Mouse (Mus musculus): ENCODE data around the gene Pdyn. TPM values are rescaled to one million over a fixed set of nuclear protein-coding genes. Genes with fewer than 3 reads are reported as not detected.
A peak's percentile ranks its signal among the peaks of the same experiment; 100 is the strongest.

Pdyn gene
- polyA plus RNA-seq (2015; fragmentation: Nextera tagmentation; extraction: Ambion mirVana) = 0.20 TPM in 1 of 2 replicates, not detected in the other

GRCm38 (mm10) chr2:129699484-129700158 is at the start of gene Pdyn:
Pdyn (minus strand) TSS chr2:129699844.
- WGBS (ENCODE audit: insufficient replicate concordance) = 10% methylated on average over 20 of the region's 20 CpGs
- Histone ChIP-seq H3K27ac (replicated peaks) (no peak within 1 kb of the TSS), H3K4me2 (no peak within 1 kb of the TSS), H3K9me3 (replicated peaks) (no peaks in the 10 kb centered on the region), H3K27me3 (peaks cover 65% of the 10 kb centered on the region), H3K9ac (no peak within 1 kb of the TSS), H3K4me1 (replicated peaks) (no peaks in the 10 kb centered on the region), H3K36me3 (replicated peaks) (no peaks in the 10 kb centered on the region), H3K4me3 (replicated peaks) (no peak within 1 kb of the TSS)
- no peak for ATAC-seq (ENCODE audit: insufficient read depth)

DNA sequence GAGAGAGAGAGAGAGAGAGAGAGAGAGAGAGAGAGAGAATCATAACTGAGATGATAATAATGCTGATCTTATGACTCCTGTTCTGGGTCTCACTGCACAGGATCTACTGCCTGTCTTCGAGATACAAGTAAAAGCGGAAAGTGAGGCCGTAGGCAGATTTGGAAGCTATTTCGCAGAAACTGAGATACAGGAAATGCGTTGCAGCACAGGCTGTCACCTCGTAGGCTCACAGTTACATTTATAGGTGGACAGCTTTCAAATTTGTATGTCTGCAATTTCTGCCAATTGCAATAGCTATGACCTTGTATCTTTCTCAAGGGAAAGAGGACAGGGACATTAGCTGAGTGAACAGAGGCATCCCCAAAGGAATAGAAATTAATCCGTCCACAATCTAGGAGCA is 42.4 kb upstream of the Pdyn start:
- WGBS (ENCODE audit: insufficient replicate concordance) = 68% methylated on average over 7 of the region's 7 CpGs
- no peak overlapping the region for H3K4me2 ChIP-seq
- no peak overlapping the region for H3K9ac ChIP-seq
- H3K4me3 ChIP-seq (replicated peaks) = no peak overlapping the region
- H3K9me3 ChIP-seq (replicated peaks) = no peaks in the 10 kb centered on the region
- H3K27ac ChIP-seq (replicated peaks) = no peak overlapping the region
- no peaks in the 10 kb centered on the region for H3K36me3 ChIP-seq (replicated peaks)
- no peaks in the 10 kb centered on the region for H3K27me3 ChIP-seq
- no peak for ATAC-seq (ENCODE audit: insufficient read depth)
- H3K4me1 ChIP-seq (replicated peaks) = no peaks in the 10 kb centered on the region

GRCm38 (mm10) chr2:129740515-129740914 is 40.9 kb upstream of the Pdyn start:
- ATAC-seq (ENCODE audit: insufficient read depth) = no peak

GRCm38 (mm10) chr2:129734031-129734430 is 34.4 kb upstream of the Pdyn start:
- no peak overlapping the region for H3K27ac ChIP-seq (replicated peaks)
- no peak overlapping the region for H3K4me3 ChIP-seq (replicated peaks)
- H3K36me3 ChIP-seq (replicated peaks) = no peaks in the 10 kb centered on the region
- WGBS (ENCODE audit: insufficient replicate concordance) = 62% methylated on average over 8 of the region's 8 CpGs
- no peak overlapping the region for H3K9ac ChIP-seq
- no peaks in the 10 kb centered on the region for H3K4me1 ChIP-seq (replicated peaks)
- ATAC-seq (ENCODE audit: insufficient read depth) = no peak
- no peaks in the 10 kb centered on the region for H3K9me3 ChIP-seq (replicated peaks)
- no peaks in the 10 kb centered on the region for H3K27me3 ChIP-seq
- H3K4me2 ChIP-seq = no peak overlapping the region

More at GRCm38 (mm10) chr2:129740515-129740914, 40.9 kb upstream of the Pdyn start:
- Histone ChIP-seq H3K4me2 (no peak overlapping the region), H3K36me3 (replicated peaks) (no peaks in the 10 kb centered on the region), H3K27ac (replicated peaks) (no peak overlapping the region), H3K27me3 (no peaks in the 10 kb centered on the region), H3K4me1 (replicated peaks) (no peaks in the 10 kb centered on the region), H3K4me3 (replicated peaks) (no peak overlapping the region), H3K9me3 (replicated peaks) (no peaks in the 10 kb centered on the region), H3K9ac (no peak overlapping the region)
- 49% methylated on average over 3 of the region's 3 CpGs for WGBS (ENCODE audit: insufficient replicate concordance)

- no peaks in the 10 kb centered on the region for H3K27me3 ChIP-seq
- H3K9me3 ChIP-seq (replicated peaks) = no peaks in the 10 kb centered on the region
- H3K9ac ChIP-seq = no peak overlapping the region
- WGBS (ENCODE audit: insufficient replicate concordance) = 58% methylated on average over 1 of the region's 1 CpGs
- H3K36me3 ChIP-seq (replicated peaks) = no peaks in the 10 kb centered on the region
- H3K4me3 ChIP-seq (replicated peaks) = no peak overlapping the region
- H3K4me1 ChIP-seq (replicated peaks) = no peaks in the 10 kb centered on the region
- no peak for ATAC-seq (ENCODE audit: insufficient read depth)
- H3K4me2 ChIP-seq = no peak overlapping the region
- H3K27ac ChIP-seq (replicated peaks) = no peak overlapping the region
Observed at GRCm38 (mm10) chr2:129729681-129730080, 30.0 kb upstream of the Pdyn start.

DNA sequence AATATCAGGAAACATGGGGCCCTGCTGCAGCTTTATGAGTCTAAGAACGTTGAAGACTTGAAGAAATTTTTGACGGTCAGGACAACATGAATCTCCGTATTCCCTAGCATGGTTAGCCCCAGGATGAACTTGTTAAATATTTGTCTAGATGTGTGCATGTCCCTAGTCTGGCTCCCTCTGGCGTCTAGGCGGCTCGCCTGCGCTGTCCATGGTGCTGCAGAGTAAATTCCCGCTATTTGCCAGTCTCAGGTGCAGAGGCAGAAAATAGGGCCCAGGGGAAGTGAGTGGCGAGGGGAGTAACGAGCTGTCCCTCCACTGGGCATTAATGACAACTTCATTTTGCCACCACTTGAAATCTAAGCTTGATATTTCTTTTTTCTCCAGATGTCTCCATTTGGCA is 16.0 kb upstream of the Pdyn start:
- no peak for ATAC-seq (ENCODE audit: insufficient read depth)
- no peaks in the 10 kb centered on the region for H3K27me3 ChIP-seq
- no peak overlapping the region for H3K4me2 ChIP-seq
- no peak overlapping the region for H3K9ac ChIP-seq
- H3K4me3 ChIP-seq (replicated peaks) = no peak overlapping the region
- H3K27ac ChIP-seq (replicated peaks) = no peak overlapping the region
- H3K9me3 ChIP-seq (replicated peaks) = no peaks in the 10 kb centered on the region
- WGBS (ENCODE audit: insufficient replicate concordance) = 14% methylated on average over 10 of the region's 10 CpGs
- no peaks in the 10 kb centered on the region for H3K36me3 ChIP-seq (replicated peaks)
- H3K4me1 ChIP-seq (replicated peaks) = no peaks in the 10 kb centered on the region

- no peak for ATAC-seq (ENCODE audit: insufficient read depth)
Observed at GRCm38 (mm10) chr2:129713026-129713544, 13.4 kb upstream of the Pdyn start.

DNA sequence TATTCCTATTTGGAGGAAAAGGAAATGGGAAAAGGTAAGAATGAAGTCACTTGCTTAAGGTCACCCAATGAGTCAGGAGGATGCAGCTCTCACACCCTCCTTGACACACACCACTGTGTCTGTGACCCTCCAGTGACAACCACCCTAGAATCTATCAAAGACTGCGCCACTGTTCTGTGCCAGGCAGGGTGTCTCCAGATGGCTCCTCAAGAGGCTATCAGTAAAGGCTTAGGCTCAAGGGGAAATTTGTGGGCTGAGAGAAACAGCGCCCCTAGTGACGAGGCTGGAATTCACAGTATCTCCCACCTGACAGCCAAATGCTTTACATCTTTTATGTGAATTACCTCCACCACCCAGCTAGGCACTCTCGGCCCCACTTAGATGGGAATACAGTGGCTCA is 3.6 kb downstream of the Pdyn start:
- Histone ChIP-seq H3K4me3 (replicated peaks) (no peak overlapping the region), H3K27me3 (peaks cover 57% of the 10 kb centered on the region), H3K27ac (replicated peaks) (no peak overlapping the region), H3K4me1 (replicated peaks) (no peaks in the 10 kb centered on the region), H3K9me3 (replicated peaks) (no peaks in the 10 kb centered on the region), H3K4me2 (no peak overlapping the region), H3K9ac (no peak overlapping the region), H3K36me3 (replicated peaks) (no peaks in the 10 kb centered on the region)
- no peak for ATAC-seq (ENCODE audit: insufficient read depth)
- WGBS (ENCODE audit: insufficient replicate concordance) = 6% methylated on average over 4 of the region's 4 CpGs

More at GRCm38 (mm10) chr2:129713026-129713544, 13.4 kb upstream of the Pdyn start:
- Histone ChIP-seq H3K9ac (no peak overlapping the region), H3K27ac (replicated peaks) (no peak overlapping the region), H3K36me3 (replicated peaks) (no peaks in the 10 kb centered on the region), H3K4me1 (replicated peaks) (no peaks in the 10 kb centered on the region), H3K4me3 (replicated peaks) (no peak overlapping the region), H3K4me2 (no peak overlapping the region), H3K9me3 (replicated peaks) (no peaks in the 10 kb centered on the region), H3K27me3 (no peaks in the 10 kb centered on the region)
- 49% methylated on average over 5 of the region's 5 CpGs for WGBS (ENCODE audit: insufficient replicate concordance)

- no peak overlapping the region for H3K4me2 ChIP-seq
- ATAC-seq (ENCODE audit: insufficient read depth) = peak; percentile 31; the same call in 1 of the 2 replicates
- 7% methylated on average over 6 of the region's 6 CpGs for WGBS (ENCODE audit: insufficient replicate concordance)
- H3K27me3 ChIP-seq = peaks cover 45% of the 10 kb centered on the region
- H3K4me1 ChIP-seq (replicated peaks) = no peaks in the 10 kb centered on the region
- H3K4me3 ChIP-seq (replicated peaks) = no peak overlapping the region
- no peak overlapping the region for H3K9ac ChIP-seq
- H3K9me3 ChIP-seq (replicated peaks) = no peaks in the 10 kb centered on the region
- H3K36me3 ChIP-seq (replicated peaks) = no peaks in the 10 kb centered on the region
- no peak overlapping the region for H3K27ac ChIP-seq (replicated peaks)
Observed at GRCm38 (mm10) chr2:129694303-129694702, 5.3 kb downstream of the Pdyn start.

GRCm38 (mm10) chr2:129692694-129693093 is 7.0 kb downstream of the Pdyn start:
- H3K9ac ChIP-seq = no peak overlapping the region
- 72% methylated on average over 8 of the region's 8 CpGs for WGBS (ENCODE audit: insufficient replicate concordance)
- H3K27ac ChIP-seq (replicated peaks) = no peak overlapping the region
- no peaks in the 10 kb centered on the region for H3K4me1 ChIP-seq (replicated peaks)
- H3K27me3 ChIP-seq = peaks cover 29% of the 10 kb centered on the region
- H3K4me2 ChIP-seq = no peak overlapping the region
- no peak overlapping the region for H3K4me3 ChIP-seq (replicated peaks)
- ATAC-seq (ENCODE audit: insufficient read depth) = no peak
- H3K9me3 ChIP-seq (replicated peaks) = no peaks in the 10 kb centered on the region
- H3K36me3 ChIP-seq (replicated peaks) = no peaks in the 10 kb centered on the region

DNA sequence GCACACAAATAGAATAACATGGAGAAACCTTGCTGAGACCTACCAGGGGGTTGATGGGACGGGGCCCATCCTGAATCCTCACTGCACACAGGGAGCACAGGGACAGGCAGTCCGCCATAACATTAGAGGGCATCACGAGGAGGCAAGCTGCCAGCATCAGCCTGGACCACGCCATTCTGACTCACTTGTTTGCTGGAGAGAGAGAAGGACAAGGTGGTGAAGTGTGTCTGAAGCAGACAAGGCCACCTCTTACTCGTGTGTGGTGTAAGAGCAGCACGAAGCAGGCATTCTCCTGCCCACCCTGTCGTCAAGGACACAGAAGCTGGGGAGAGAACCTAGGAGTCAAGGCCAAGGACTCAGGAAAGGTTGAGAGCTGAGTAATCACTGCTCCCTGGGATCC is 9.9 kb downstream of the Pdyn start:
- Histone ChIP-seq H3K36me3 (replicated peaks) (no peaks in the 10 kb centered on the region), H3K9ac (no peak overlapping the region), H3K4me1 (replicated peaks) (no peaks in the 10 kb centered on the region), H3K4me3 (replicated peaks) (no peak overlapping the region), H3K9me3 (replicated peaks) (no peaks in the 10 kb centered on the region), H3K27ac (replicated peaks) (no peak overlapping the region), H3K27me3 (peaks cover 5% of the 10 kb centered on the region; the same call in 1 of the 2 replicates), H3K4me2 (no peak overlapping the region)
- 56% methylated on average over 7 of the region's 7 CpGs for WGBS (ENCODE audit: insufficient replicate concordance)
- ATAC-seq (ENCODE audit: insufficient read depth) = no peak
